Mouse (Mus musculus) cortical plate, adult 2 months (tissue): ENCODE results near the gene 1700014D04Rik. TPM values are rescaled to one million over a fixed set of nuclear protein-coding genes. Genes with fewer than 3 reads are reported as not detected.
"Not testable (repeated sequence)": the region's sequence is repeated elsewhere in the genome, so short reads cannot be mapped to it uniquely, and the experiment has no call there.

Experiments used
- H3K27ac ChIP-seq: fragments of 200-500 bp; 2 replicates; pipeline ENCODE4 v1.5.1; 2012; ENCODE audit warnings: low read length, control low read depth, inconsistent platforms; ENCODE audit not compliant: insufficient read depth
- H3K4me1 ChIP-seq: fragments of 200-500 bp; 2 replicates; pipeline ENCODE4 v1.6.1; 2011; ENCODE audit warnings: low read length; ENCODE audit not compliant: control insufficient read depth, insufficient read depth
- H3K4me3 ChIP-seq: fragments of 200-500 bp; 2 replicates; pipeline ENCODE4 v1.5.1; 2011; ENCODE audit warnings: mild to moderate bottlenecking, low read length, control low read depth; ENCODE audit not compliant: insufficient read depth
- CTCF ChIP-seq: fragments of 200-500 bp; IDR thresholded peaks from 2 replicates; pipeline ENCODE4 v1.5.1; 2011; ENCODE audit warnings: mild to moderate bottlenecking, control low read depth, low read length; ENCODE audit not compliant: insufficient read depth; ENCODE audit errors: extremely low read depth
- POLR2A ChIP-seq: fragments of 200-500 bp; IDR thresholded peaks from 2 replicates; pipeline ENCODE4 v1.6.1; 2011; ENCODE audit warnings: mild to moderate bottlenecking, low read length, control low read depth; ENCODE audit not compliant: insufficient read depth; ENCODE audit errors: extremely low read depth
- polyA plus RNA-seq: library from polyadenylated mRNA; depleted of rRNA; stranded (reverse); fragments of >200 nt; gene quantifications from 2 replicates; pipeline ENCODE4 v1.2.3, GENCODE M21; 2012

Gene 1700014D04Rik
- polyA plus RNA-seq, 1 experiment, result 0.56 TPM

GRCm38 (mm10) chr13:59741096-59741495, 5.5 kb downstream of the 1700014D04Rik start:
- Histone ChIP-seq H3K4me1 (peaks cover 1% of the 10 kb centered on the region; the same call in 1 of the 2 replicates), H3K4me3 (no peak overlapping the region), H3K27ac (no peak overlapping the region)
- TF ChIP-seq CTCF (no peak), POLR2A (no peak)

- no peak overlapping the region for H3K4me3 ChIP-seq
- H3K4me1 ChIP-seq, result no peaks in the 10 kb centered on the region
- H3K27ac ChIP-seq, result no peak overlapping the region
- TF ChIP-seq CTCF (no peak), POLR2A (no peak)
Observed at GRCm38 (mm10) chr13:59739397-59739796, 7.2 kb downstream of the 1700014D04Rik start.

- Histone ChIP-seq H3K27ac (no peak overlapping the region), H3K4me3 (no peak overlapping the region), H3K4me1 (no peaks in the 10 kb centered on the region)
- no peak for TF ChIP-seq POLR2A
Observed at GRCm38 (mm10) chr13:59738455-59738854, 8.1 kb downstream of the 1700014D04Rik start.

- Histone ChIP-seq H3K4me3 (no peak overlapping the region), H3K27ac (no peak overlapping the region), H3K4me1 (no peaks in the 10 kb centered on the region)
- TF ChIP-seq POLR2A (no peak), CTCF (no peak)
Observed at GRCm38 (mm10) chr13:59735190-59735589, 11.4 kb downstream of the 1700014D04Rik start.

GRCm38 (mm10) chr13:59734347-59734746, 12.2 kb downstream of the 1700014D04Rik start:
- not testable (repeated sequence) for H3K4me1 ChIP-seq, H3K27ac ChIP-seq, H3K4me3 ChIP-seq

DNA sequence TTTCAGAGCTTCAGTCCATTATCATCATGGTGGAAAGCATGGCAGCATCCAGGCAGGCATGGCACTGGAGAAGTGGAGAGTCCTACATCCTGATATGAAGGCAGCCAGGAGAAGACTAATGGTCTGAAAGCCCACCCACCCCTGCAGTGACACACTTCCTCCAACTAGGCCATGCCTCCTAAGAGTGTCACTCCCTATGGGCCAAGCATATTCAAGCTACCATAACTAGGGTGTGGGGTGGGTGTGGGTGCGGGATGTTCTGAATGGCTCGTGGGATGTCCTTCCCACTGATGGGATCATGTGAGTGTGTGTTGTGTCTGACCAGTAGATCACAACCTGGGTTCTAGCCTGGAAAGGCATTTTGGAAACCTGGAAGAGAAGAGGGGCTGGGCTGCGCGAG, 12.6 kb downstream of the 1700014D04Rik start:
- no peak for TF ChIP-seq POLR2A
- no peak for TF ChIP-seq CTCF
- Histone ChIP-seq H3K27ac (no peak overlapping the region), H3K4me3 (no peak overlapping the region), H3K4me1 (no peaks in the 10 kb centered on the region)

- H3K27ac ChIP-seq, result no peak within 1 kb of the TSS
- no peak within 1 kb of the TSS for H3K4me3 ChIP-seq
- TF ChIP-seq CTCF (no peak), POLR2A (no peak)
- H3K4me1 ChIP-seq, result no peaks in the 10 kb centered on the region
Observed at GRCm38 (mm10) chr13:59731652-59732051, 14.9 kb downstream of the 1700014D04Rik start, which contains the start of gene Spata31d1d. TSS of gene Spata31d1d (minus strand) at chr13:59731752.

GRCm38 (mm10) chr13:59728378-59729093, 18.0 kb downstream of the 1700014D04Rik start:
- Histone ChIP-seq H3K4me3 (no peak overlapping the region), H3K4me1 (no peaks in the 10 kb centered on the region), H3K27ac (no peak overlapping the region)
- TF ChIP-seq CTCF (peak; percentile 96), POLR2A (no peak)

GRCm38 (mm10) chr13:59726139-59726867, 20.2 kb downstream of the 1700014D04Rik start:
- Histone ChIP-seq H3K27ac (no peak overlapping the region), H3K4me1 (no peaks in the 10 kb centered on the region), H3K4me3 (no peak overlapping the region)
- no peak for TF ChIP-seq CTCF
- no peak for TF ChIP-seq POLR2A

DNA sequence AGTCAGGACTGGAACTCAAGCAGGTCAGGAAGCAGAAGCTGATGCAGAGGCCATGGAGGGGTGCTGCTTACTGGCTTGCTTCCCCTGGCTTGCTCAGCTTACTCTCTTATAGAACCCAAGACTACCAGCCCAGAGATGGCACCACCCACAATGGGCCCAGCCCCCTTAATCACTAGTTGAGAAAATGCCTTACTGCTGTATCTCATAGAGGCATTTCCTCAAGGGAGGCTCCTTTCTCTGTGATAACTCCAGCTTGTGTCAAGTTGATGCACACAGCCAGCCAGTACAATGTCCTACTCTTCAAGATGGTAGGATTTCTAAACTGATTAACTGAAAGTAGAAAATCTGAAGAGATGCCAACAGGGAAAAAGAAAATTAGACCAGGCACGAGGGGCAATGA, 24.5 kb downstream of the 1700014D04Rik start:
- not testable (repeated sequence) for H3K4me1 ChIP-seq, H3K27ac ChIP-seq, H3K4me3 ChIP-seq
